Mouse (Mus musculus): ENCODE results near the gene Gm5965.
A peak's percentile ranks its signal among the peaks of the same experiment; 100 is the strongest.
"Not testable (repeated sequence)": the region's sequence is repeated elsewhere in the genome, so short reads cannot be mapped to it uniquely, and the experiment has no call there.

The Gm5965 gene

DNA sequence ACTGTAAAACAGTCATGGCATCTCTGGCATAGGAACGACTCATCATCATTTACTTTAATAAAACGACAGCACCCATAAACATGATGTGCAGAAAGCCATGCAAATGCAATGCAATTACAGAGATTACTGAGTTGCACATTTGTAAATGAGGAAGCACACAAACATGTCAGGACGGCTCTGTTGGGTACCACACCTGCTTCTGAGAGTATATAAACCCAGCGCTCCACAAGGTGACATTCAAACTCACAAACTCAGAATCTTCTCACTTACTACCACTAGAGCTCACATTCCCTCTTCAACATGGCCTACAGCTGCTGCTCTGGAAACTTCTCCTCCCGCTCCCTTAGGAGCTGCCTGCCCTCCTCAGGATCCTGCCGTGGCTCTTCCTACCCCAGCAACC lies at the start of gene Gm5965:
TSS of gene Gm5965 (plus strand) at position 301 of the 400 bp plus-strand sequence.
- DNase-seq (ENCODE audit: extremely low read depth, low read depth), result no peak

- no peak for DNase-seq (ENCODE audit: extremely low read depth, low read depth)
Observed at GRCm38 (mm10) chr16:88728812-88729275, 48.9 kb upstream of the Gm5965 start, which contains the start of gene Krtap13-1. Gene Krtap13-1 (plus strand): TSS chr16:88728862.

DNA sequence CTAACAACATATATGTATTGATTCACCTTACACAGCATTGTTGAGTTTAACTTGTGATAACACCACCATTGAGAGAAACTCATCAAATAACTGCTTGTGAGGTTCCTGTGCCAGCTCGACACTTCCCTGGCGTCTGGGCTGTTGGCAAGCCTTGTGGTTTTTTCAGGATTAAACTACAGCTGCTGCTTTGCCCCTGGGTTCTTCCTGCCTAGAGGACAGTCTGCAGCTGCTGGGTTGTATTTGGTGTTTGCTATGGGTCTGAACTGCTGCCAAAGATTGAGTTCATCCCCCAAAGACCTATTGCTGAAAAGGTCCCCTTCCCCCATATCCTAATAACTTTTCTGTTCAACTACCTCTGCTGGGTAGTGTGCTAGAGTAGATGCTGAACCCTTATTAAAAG lies 42.3 kb upstream of the Gm5965 start:
- no peak for DNase-seq (ENCODE audit: extremely low read depth, low read depth)

DNA sequence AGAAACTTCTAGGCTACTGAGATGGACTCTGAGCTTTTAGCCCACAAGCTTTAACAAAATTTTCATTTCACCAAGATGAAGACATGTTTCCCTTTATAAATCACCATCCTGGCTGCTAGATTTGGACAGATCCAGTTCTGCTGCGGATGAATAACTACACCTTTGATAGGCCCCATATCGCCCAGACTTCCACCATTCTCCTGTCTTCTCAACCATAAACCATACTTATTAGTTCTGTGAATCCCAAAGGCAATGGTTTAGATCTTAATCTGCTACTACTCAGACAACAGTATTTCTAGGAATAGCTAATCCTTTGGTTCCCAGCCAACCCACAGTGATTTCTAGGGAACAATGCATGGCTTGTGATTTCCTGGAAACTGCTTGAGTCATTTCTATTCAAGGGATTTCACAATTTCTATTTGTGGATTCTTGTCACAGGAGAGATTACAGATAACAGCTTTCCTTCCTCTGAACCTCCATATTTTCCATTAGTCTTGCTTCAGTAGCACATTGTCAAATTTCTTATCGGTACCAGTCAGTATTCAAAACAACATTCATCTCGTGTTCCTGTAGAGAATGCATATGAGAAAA lies 32.9 kb upstream of the Gm5965 start:
- DNase-seq (ENCODE audit: extremely low read depth, low read depth), result no peak

DNA sequence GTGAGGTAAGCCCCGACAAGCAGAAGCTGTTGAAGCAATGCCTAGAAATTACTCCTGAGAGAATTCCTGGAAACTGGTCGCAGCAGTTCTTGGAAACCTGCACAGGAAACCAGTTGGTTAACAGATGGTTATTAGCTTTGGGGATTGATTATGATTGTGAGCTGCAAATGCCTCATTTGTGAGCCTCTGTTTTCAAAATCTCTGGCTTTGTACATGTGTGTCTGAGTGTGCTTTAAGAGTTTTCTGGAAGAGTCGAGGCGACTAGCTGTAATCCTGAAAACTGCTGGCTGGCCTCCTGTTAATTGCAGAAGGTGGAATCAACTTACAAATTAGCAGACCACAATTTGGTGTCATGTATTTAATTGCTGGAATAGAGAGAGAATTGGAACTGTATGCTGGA lies 29.8 kb upstream of the Gm5965 start:
- DNase-seq (ENCODE audit: extremely low read depth, low read depth), result no peak

GRCm38 (mm10) chr16:88751535-88751934 lies 26.2 kb upstream of the Gm5965 start, which contains the start of gene Krtap13:
Gene Krtap13 (minus strand): TSS chr16:88751635.
- DNase-seq (ENCODE audit: extremely low read depth, low read depth), result not testable (repeated sequence)

DNA sequence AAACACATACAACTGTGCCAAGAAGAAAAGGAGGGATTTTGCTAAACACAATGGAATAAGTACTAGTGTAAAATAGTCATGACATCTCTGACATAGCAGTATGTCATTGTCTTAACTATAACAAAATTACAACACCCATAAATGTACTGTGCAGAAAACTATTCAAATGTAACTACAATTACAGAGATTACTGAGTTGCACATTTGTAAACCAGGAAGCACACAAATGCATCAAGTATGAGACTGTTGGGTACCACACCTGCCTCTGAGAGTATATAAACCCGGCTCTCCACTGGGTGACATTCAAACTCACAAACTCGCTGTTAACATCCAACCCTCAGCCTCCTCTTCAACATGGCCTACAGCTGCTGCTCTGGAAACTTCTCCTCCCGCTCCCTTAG lies 19.1 kb upstream of the Gm5965 start, which contains the start of gene 2310034C09Rik:
TSS of gene 2310034C09Rik (plus strand) at position 301 of the 400 bp plus-strand sequence.
- not testable (repeated sequence) for DNase-seq (ENCODE audit: extremely low read depth, low read depth)

GRCm38 (mm10) chr16:88774106-88774505 lies 3.6 kb upstream of the Gm5965 start, which contains the start of gene 2310057N15Rik:
Gene 2310057N15Rik (minus strand): TSS chr16:88774206.
- no peak for DNase-seq (ENCODE audit: extremely low read depth, low read depth)

- no peak for DNase-seq (ENCODE audit: extremely low read depth, low read depth)
Observed at GRCm38 (mm10) chr16:88786786-88787185, 9.1 kb downstream of the Gm5965 start.

DNA sequence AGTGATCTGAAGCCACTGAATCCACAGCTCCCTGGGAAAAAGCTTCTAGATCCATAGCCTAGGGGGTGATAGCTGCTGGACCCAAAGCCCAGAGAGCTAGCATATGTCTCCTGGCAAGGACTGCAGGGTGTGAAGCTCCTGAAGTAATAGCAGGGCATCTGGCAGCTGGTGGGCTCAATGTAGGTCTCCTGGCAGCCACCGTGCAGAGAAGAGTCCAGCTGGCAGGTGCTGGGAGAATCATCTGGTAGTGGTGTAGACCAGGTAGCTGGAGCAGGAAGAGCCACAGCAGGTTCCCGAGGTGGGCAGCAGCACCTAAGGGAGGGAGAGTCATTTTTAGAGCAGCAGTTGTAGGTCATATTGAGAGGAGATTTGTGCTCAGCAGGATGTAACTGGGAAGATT lies 34.1 kb downstream of the Gm5965 start, which contains the start of gene Gm20741:
TSS of gene Gm20741 (minus strand) at position 394 of the 400 bp plus-strand sequence.
- no peak for DNase-seq (ENCODE audit: extremely low read depth, low read depth)

GRCm38 (mm10) chr16:88820066-88820465 lies 42.4 kb downstream of the Gm5965 start, which contains the start of gene Krtap15:
Gene Krtap15 (plus strand): TSS chr16:88820215.
- no peak for DNase-seq (ENCODE audit: extremely low read depth, low read depth)

GRCm38 (mm10) chr16:88823736-88824135 lies 46.0 kb downstream of the Gm5965 start:
- peak; percentile 1 for DNase-seq (ENCODE audit: extremely low read depth, low read depth)

DNA sequence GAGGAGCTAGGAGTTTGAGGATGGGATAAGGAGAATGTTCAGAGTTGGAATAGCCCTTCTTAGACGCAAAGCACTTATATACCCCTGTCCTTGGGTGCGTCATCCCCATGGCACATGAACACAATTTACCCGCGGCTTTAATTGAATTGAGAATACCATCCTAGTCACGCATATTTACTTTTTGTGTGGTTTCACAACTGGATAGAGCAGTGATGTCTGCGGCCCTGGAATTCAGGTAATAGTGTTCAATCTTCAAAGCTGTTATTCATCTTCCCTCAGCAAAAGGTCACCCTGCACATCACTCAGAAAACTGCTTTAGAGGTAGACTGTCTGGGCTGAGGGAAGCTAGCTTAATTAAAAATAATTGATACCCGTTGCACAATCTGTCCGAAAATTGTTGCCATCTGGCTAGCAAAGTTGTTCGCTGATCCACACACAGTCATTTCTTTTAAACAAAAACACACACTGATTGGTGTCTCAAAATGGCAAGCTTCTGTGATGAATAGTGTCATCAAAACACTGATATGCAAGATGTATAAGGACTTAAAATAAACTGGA lies 48.5 kb downstream of the Gm5965 start, which contains the start of gene Krtap14:
TSS of gene Krtap14 (minus strand) at position 51 of the 558 bp plus-strand sequence.
- DNase-seq (ENCODE audit: extremely low read depth, low read depth), result no peak

DNA sequence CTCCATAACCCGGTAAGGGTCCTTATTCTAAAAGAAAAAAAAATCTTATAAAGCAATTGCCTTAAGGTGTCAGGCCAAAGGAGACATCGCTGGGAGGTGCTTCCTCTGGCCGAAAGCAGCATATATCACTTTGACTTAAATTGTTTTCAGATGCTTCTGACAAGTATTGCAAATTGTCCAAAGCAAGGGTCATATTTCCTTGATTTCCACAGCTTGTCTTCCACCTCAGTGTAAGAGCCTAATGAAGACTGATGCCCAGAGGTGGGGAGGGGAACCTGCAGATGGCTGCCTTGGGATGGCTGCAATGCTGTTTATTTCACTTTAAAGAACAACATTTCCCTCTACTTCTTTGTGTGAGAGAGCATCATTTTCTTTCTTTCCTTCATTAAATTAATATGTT lies 49.3 kb downstream of the Gm5965 start:
- DNase-seq (ENCODE audit: extremely low read depth, low read depth), result no peak

All from MEL-GATA-1-ER (cell line).